Mouse (Mus musculus): ENCODE measurements around the gene Olfr1109.

Gene Olfr1109

DNA sequence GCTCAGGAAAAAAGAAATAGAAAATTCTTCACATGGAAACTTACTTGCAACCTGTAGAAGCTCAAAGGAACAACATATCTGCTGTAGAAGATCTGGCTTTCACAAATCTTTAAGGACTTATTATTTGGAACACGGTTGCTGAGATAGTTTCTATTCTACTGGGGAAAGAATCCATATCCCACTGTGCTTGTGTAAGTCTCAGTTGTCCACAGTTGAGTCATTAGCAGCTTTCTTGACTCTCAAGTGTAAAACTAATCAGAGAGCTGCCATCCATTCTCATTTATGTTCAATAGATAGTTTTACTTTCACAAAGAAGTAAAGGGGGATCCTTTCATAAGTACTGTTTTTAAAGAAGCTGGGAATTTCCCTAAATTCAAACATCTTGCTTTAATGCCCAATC, at the start of gene Olfr1109:
Olfr1109 (minus strand) TSS at position 101 of the 400 bp plus-strand sequence.
- no peak for DNase-seq (ENCODE audit: low spot score in 2 of 2)

- DNase-seq (ENCODE audit: low spot score in 2 of 2), result no peak
Observed at GRCm38 (mm10) chr2:87140200-87140599, 44.4 kb upstream of the Olfr1109 start, which contains the start of gene Olfr1110. TSS of gene Olfr1110 (minus strand) at chr2:87140300.

- no peak for DNase-seq (ENCODE audit: low spot score in 2 of 2)
Observed at GRCm38 (mm10) chr2:87114467-87114866, 18.7 kb upstream of the Olfr1109 start, which contains the start of gene Olfr259. TSS of gene Olfr259 (minus strand) at chr2:87114567.

GRCm38 (mm10) chr2:87075717-87076116, 20.1 kb downstream of the Olfr1109 start, which contains the start of gene Olfr1107:
TSS of gene Olfr1107 (minus strand) at chr2:87075817.
- no peak for DNase-seq (ENCODE audit: low spot score in 2 of 2)

GRCm38 (mm10) chr2:87052173-87052572, 43.6 kb downstream of the Olfr1109 start, which contains the start of gene Olfr1106:
TSS of gene Olfr1106 (minus strand) at chr2:87052273.
- DNase-seq (ENCODE audit: low spot score in 2 of 2), result no peak

Measured in frontal cortex, postnatal 36 days (tissue).